Mouse (Mus musculus): ENCODE results near the gene Snx29. TPM values are rescaled to one million over a fixed set of nuclear protein-coding genes. Genes with fewer than 3 reads are reported as not detected.

Gene Snx29
- polyA plus RNA-seq, 1 experiment from 2014 or later: 19.2 TPM

- Histone ChIP-seq H3K9ac (no peak overlapping the region), H3K4me1 (peaks cover 8% of the 10 kb centered on the region), H3K9me3 (replicated peaks) (no peaks in the 10 kb centered on the region), H3K27ac (no peak overlapping the region), H3K4me2 (replicated peaks) (no peak overlapping the region), H3K4me3 (no peak overlapping the region), H3K36me3 (no peaks in the 10 kb centered on the region), H3K27me3 (no peaks in the 10 kb centered on the region)
- ATAC-seq (ENCODE audit: low FRiP score): no peak
- WGBS: 86% methylated on average over 5 of the region's 5 CpGs
Measured at GRCm38 (mm10) chr16:11477591-11477990, 154.9 kb downstream of the Snx29 start.

GRCm38 (mm10) chr16:11479605-11480004, 156.9 kb downstream of the Snx29 start:
- H3K4me1 ChIP-seq: no peaks in the 10 kb centered on the region
- 79% methylated on average over 4 of the region's 4 CpGs for WGBS
- H3K4me2 ChIP-seq (replicated peaks): no peak overlapping the region
- no peaks in the 10 kb centered on the region for H3K27me3 ChIP-seq
- no peak for ATAC-seq (ENCODE audit: low FRiP score)
- no peaks in the 10 kb centered on the region for H3K36me3 ChIP-seq
- H3K9me3 ChIP-seq (replicated peaks): no peaks in the 10 kb centered on the region
- H3K9ac ChIP-seq: no peak overlapping the region
- H3K27ac ChIP-seq: no peak overlapping the region
- H3K4me3 ChIP-seq: no peak overlapping the region

- Histone ChIP-seq H3K27me3 (no peaks in the 10 kb centered on the region), H3K4me3 (no peak overlapping the region), H3K27ac (no peak overlapping the region), H3K4me1 (no peaks in the 10 kb centered on the region), H3K9me3 (replicated peaks) (no peaks in the 10 kb centered on the region), H3K4me2 (replicated peaks) (no peak overlapping the region), H3K36me3 (no peaks in the 10 kb centered on the region), H3K9ac (no peak overlapping the region)
- WGBS: 91% methylated on average over 2 of the region's 2 CpGs
- ATAC-seq (ENCODE audit: low FRiP score): no peak
Measured at GRCm38 (mm10) chr16:11482189-11482588, 159.5 kb downstream of the Snx29 start.

- Histone ChIP-seq H3K9me3 (replicated peaks) (no peaks in the 10 kb centered on the region), H3K9ac (no peak overlapping the region), H3K27me3 (no peaks in the 10 kb centered on the region), H3K4me3 (no peak overlapping the region), H3K27ac (no peak overlapping the region), H3K4me1 (0 out of 2 replicates have a peak, but pooled peaks cover 5% of the 10 kb centered on the region), H3K4me2 (replicated peaks) (no peak overlapping the region), H3K36me3 (no peaks in the 10 kb centered on the region)
- ATAC-seq (ENCODE audit: low FRiP score): no peak
- WGBS: 67% methylated on average over 7 of the region's 7 CpGs
Measured at GRCm38 (mm10) chr16:11494895-11495294, 172.2 kb downstream of the Snx29 start.

GRCm38 (mm10) chr16:11495923-11496616, 173.4 kb downstream of the Snx29 start:
- H3K27ac ChIP-seq: no peak overlapping the region
- no peak overlapping the region for H3K9ac ChIP-seq
- H3K4me2 ChIP-seq (replicated peaks): no peak overlapping the region
- no peak for ATAC-seq (ENCODE audit: low FRiP score)
- H3K4me1 ChIP-seq: 0 out of 2 replicates have a peak, but pooled peaks cover 5% of the 10 kb centered on the region
- H3K36me3 ChIP-seq: no peaks in the 10 kb centered on the region
- H3K9me3 ChIP-seq (replicated peaks): no peaks in the 10 kb centered on the region
- no peaks in the 10 kb centered on the region for H3K27me3 ChIP-seq
- H3K4me3 ChIP-seq: no peak overlapping the region
- WGBS: 90% methylated on average over 9 of the region's 10 CpGs

- WGBS: 74% methylated on average over 3 of the region's 3 CpGs
- Histone ChIP-seq H3K27ac (0 out of 2 replicates have a peak overlapping the region, but pooled peaks have one; percentile 7), H3K9ac (no peak overlapping the region), H3K4me3 (no peak overlapping the region), H3K4me1 (0 out of 2 replicates have a peak, but pooled peaks cover 5% of the 10 kb centered on the region), H3K4me2 (replicated peaks) (no peak overlapping the region), H3K36me3 (no peaks in the 10 kb centered on the region), H3K9me3 (replicated peaks) (no peaks in the 10 kb centered on the region), H3K27me3 (no peaks in the 10 kb centered on the region)
- ATAC-seq (ENCODE audit: low FRiP score): no peak
Measured at GRCm38 (mm10) chr16:11496721-11497120, 174.0 kb downstream of the Snx29 start.

GRCm38 (mm10) chr16:11500061-11500460, 177.4 kb downstream of the Snx29 start:
- H3K27me3 ChIP-seq: no peaks in the 10 kb centered on the region
- H3K27ac ChIP-seq: no peak overlapping the region
- no peaks in the 10 kb centered on the region for H3K36me3 ChIP-seq
- H3K9ac ChIP-seq: no peak overlapping the region
- no peak for ATAC-seq (ENCODE audit: low FRiP score)
- WGBS: 70% methylated on average over 4 of the region's 4 CpGs
- 0 out of 2 replicates have a peak, but pooled peaks cover 5% of the 10 kb centered on the region for H3K4me1 ChIP-seq
- H3K4me3 ChIP-seq: no peak overlapping the region
- no peak overlapping the region for H3K4me2 ChIP-seq (replicated peaks)
- H3K9me3 ChIP-seq (replicated peaks): no peaks in the 10 kb centered on the region

- H3K4me1 ChIP-seq: 0 out of 2 replicates have a peak, but pooled peaks cover 7% of the 10 kb centered on the region
- H3K9me3 ChIP-seq (replicated peaks): no peaks in the 10 kb centered on the region
- no peaks in the 10 kb centered on the region for H3K36me3 ChIP-seq
- H3K27ac ChIP-seq: no peak overlapping the region
- H3K4me2 ChIP-seq (replicated peaks): no peak overlapping the region
- H3K4me3 ChIP-seq: no peak overlapping the region
- H3K27me3 ChIP-seq: no peaks in the 10 kb centered on the region
- H3K9ac ChIP-seq: no peak overlapping the region
- WGBS: 90% methylated on average over 3 of the region's 3 CpGs
- ATAC-seq (ENCODE audit: low FRiP score): no peak
Measured at GRCm38 (mm10) chr16:11501138-11501537, 178.4 kb downstream of the Snx29 start.

GRCm38 (mm10) chr16:11501611-11502010, 178.9 kb downstream of the Snx29 start:
- no peak overlapping the region for H3K27ac ChIP-seq
- WGBS: 84% methylated on average over 2 of the region's 2 CpGs
- no peaks in the 10 kb centered on the region for H3K27me3 ChIP-seq
- H3K4me2 ChIP-seq (replicated peaks): no peak overlapping the region
- no peak overlapping the region for H3K9ac ChIP-seq
- H3K4me3 ChIP-seq: no peak overlapping the region
- no peaks in the 10 kb centered on the region for H3K36me3 ChIP-seq
- no peaks in the 10 kb centered on the region for H3K9me3 ChIP-seq (replicated peaks)
- no peak for ATAC-seq (ENCODE audit: low FRiP score)
- H3K4me1 ChIP-seq: 0 out of 2 replicates have a peak, but pooled peaks cover 7% of the 10 kb centered on the region

- ATAC-seq (ENCODE audit: low FRiP score): no peak
- Histone ChIP-seq H3K9ac (no peak overlapping the region), H3K4me1 (0 out of 2 replicates have a peak, but pooled peaks cover 2% of the 10 kb centered on the region), H3K36me3 (no peaks in the 10 kb centered on the region), H3K27ac (no peak overlapping the region), H3K4me3 (no peak overlapping the region), H3K9me3 (replicated peaks) (no peaks in the 10 kb centered on the region), H3K27me3 (no peaks in the 10 kb centered on the region), H3K4me2 (replicated peaks) (no peak overlapping the region)
- 90% methylated on average over 2 of the region's 2 CpGs for WGBS
Measured at GRCm38 (mm10) chr16:11504666-11505491, 182.2 kb downstream of the Snx29 start.

GRCm38 (mm10) chr16:11505492-11506176, 182.9 kb downstream of the Snx29 start:
- Histone ChIP-seq H3K9ac (no peak overlapping the region), H3K4me3 (no peak overlapping the region), H3K9me3 (replicated peaks) (no peaks in the 10 kb centered on the region), H3K27me3 (no peaks in the 10 kb centered on the region), H3K4me2 (replicated peaks) (no peak overlapping the region), H3K27ac (no peak overlapping the region), H3K4me1 (0 out of 2 replicates have a peak, but pooled peaks cover 2% of the 10 kb centered on the region), H3K36me3 (no peaks in the 10 kb centered on the region)
- ATAC-seq (ENCODE audit: low FRiP score): no peak
- 84% methylated on average over 5 of the region's 5 CpGs for WGBS

GRCm38 (mm10) chr16:11507188-11507731, 184.6 kb downstream of the Snx29 start:
- Histone ChIP-seq H3K9ac (no peak overlapping the region), H3K4me3 (no peak overlapping the region)
- WGBS: 78% methylated on average over 9 of the region's 9 CpGs

More at GRCm38 (mm10) chr16:11507188-11507731, 184.6 kb downstream of the Snx29 start:
- H3K4me1 ChIP-seq: 0 out of 2 replicates have a peak, but pooled peaks cover 2% of the 10 kb centered on the region
- no peak overlapping the region for H3K4me2 ChIP-seq (replicated peaks)
- no peaks in the 10 kb centered on the region for H3K27me3 ChIP-seq
- H3K27ac ChIP-seq: no peak overlapping the region
- ATAC-seq (ENCODE audit: low FRiP score): no peak
- H3K36me3 ChIP-seq: peaks cover under 1% of the 10 kb centered on the region; the same call in 1 of the 2 replicates
- no peaks in the 10 kb centered on the region for H3K9me3 ChIP-seq (replicated peaks)
